Mouse (Mus musculus) heart, adult 2 months (tissue): ENCODE measurements around the gene Gm32742.

ENCODE experiments used
- CTCF ChIP-seq: fragments of 200-600 bp; IDR thresholded peaks from 2 replicates; pipeline ENCODE4 v1.8.1; 2022; ENCODE audit warnings: antibody characterized with exemption, mild to moderate bottlenecking, moderate library complexity
- POLR2A ChIP-seq: fragments of 200-500 bp; IDR thresholded peaks from 2 replicates; pipeline ENCODE4 v1.6.1; 2011; ENCODE audit warnings: mild to moderate bottlenecking, low read depth, low read length, control low read depth; ENCODE audit not compliant: insufficient read depth

DNA sequence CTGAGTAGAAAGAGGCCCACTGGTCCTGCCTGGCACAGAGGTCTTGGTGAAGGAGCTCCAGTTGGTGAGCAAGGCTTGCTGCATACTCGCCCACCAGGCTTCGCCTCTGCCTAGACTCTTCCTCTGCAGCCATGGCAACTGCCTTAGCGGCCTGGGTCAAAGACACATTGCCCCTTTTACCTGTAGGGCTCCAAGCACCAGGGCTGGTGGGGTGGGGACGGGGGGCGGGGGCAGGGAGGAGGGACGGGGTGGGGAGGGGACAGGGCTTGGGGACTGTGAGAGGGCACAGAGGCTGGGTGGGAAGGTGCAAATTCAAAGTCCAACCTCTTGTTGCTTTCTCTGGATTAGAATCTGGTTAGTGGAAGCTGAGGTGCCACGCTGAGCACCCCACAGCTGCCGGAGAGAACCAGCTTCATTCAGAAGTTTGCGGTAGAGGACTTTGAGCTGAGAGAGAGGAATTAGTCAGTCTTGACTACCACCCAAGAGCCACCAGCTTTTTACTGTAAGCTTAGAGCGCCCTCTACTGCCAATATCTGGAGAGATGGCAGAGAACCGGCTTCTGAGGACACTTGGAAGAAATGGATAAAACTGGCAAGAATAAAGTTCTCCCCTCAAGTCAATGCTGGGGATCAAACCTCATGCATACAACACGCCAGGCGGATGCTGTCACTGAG, 13.1 kb downstream of the Gm32742 start:
- TF ChIP-seq CTCF = peak; percentile 79
- no peak for TF ChIP-seq POLR2A
